Mouse (Mus musculus) cerebral cortex, adult 2 months (tissue): ENCODE data around the gene Zscan22.

Experiments
- WGBS: fragments of 180-500 bp; shearing (Covaris S2); methylation state at CpG from one replicate; pipeline ENCODE4 v1.1.7; 2018; 5-methylcytosine and 5-hydroxymethylcytosine counted together

Zscan22 gene

DNA sequence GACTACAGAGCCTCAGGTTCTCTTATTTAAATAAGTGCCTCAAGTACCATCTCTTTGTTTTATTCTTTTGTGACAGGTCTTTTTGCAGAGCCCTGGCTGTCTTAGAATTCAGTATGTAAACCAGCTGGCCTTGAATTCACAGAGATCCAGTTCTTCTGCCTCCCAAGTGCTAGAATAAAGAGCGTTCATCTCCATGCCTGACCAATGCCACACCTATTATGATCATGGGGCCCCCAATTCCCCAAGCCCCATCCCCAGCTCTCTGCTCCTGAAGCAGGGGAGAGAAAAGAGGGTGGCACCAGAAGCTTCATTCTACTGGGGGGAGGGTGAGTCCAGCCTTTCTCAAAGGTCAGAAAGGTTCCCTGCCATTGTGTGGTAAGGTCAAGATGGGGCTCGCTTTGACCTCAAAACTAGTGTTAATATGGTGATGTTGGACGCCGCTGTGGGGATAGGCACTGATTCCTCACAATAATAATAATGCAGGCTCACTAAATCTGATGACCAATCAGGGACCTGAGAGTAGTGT, 36.1 kb downstream of the Zscan22 start:
- WGBS: 82% methylated on average over 4 of the region's 4 CpGs

DNA sequence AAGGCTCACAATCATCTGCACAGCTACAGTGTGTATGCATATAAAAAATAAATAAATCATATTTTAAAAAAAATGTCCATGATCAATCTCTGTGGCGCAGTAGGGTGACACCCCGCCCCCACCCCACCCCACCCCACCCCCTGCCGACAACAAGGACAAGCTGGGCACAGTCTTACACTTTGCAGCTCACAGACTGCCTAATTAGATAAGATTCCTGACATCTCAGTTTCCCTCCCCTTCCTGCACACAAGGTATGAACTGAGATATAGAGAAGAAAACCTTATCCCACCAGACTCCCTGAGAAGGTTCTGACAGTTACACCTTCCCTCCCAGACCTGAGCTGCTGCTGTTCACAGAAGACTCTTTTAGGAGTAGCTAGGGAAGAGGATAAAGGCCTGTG, 37.2 kb downstream of the Zscan22 start:
- WGBS: 77% methylated on average over 3 of the region's 3 CpGs

DNA sequence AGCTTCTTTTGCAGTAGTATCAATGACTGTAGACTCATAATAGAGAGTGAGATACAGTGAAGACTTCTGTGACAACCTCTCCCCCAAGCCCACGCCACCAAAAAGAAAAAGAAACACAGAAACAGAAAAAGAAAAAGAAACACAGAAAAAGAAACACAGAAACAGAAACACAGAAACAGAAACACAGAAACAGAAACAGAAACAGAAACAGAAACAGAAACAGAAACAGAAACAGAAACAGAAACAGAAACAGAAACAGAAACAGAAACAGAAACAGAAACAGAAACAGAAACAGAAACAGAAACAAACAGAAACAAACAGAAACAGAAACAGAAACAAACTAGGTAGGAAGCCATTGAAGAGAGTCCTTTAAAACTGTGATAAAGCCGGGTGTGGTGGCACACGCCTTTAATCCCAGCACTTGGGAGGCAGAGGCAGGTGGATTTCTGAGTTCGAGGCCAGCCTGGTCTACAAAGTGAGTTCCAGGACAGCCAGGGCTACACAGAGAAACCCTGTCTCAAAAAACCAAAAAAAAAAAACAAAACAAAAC, 39.7 kb downstream of the Zscan22 start:
- 91% methylated on average over 4 of the region's 4 CpGs for WGBS

DNA sequence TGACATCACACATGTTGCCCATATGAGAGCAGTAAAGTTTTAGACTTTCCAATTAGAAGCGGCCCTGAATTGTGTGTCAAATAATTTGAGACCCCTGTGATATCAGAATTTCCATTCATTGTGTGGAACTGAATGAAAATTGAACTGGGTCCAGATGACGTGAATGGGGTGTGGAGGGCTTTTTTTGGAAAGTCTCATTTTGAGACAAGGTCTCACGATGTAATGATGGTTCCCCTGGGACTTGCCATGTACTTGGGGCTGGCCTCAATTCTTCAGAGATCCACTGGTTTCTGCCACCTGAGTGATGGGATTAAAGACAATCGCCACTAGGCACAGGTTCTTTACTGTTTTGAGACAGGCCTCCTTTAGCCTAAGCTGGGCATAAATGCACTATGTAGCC, 43.0 kb downstream of the Zscan22 start:
- 75% methylated on average over 4 of the region's 4 CpGs for WGBS

DNA sequence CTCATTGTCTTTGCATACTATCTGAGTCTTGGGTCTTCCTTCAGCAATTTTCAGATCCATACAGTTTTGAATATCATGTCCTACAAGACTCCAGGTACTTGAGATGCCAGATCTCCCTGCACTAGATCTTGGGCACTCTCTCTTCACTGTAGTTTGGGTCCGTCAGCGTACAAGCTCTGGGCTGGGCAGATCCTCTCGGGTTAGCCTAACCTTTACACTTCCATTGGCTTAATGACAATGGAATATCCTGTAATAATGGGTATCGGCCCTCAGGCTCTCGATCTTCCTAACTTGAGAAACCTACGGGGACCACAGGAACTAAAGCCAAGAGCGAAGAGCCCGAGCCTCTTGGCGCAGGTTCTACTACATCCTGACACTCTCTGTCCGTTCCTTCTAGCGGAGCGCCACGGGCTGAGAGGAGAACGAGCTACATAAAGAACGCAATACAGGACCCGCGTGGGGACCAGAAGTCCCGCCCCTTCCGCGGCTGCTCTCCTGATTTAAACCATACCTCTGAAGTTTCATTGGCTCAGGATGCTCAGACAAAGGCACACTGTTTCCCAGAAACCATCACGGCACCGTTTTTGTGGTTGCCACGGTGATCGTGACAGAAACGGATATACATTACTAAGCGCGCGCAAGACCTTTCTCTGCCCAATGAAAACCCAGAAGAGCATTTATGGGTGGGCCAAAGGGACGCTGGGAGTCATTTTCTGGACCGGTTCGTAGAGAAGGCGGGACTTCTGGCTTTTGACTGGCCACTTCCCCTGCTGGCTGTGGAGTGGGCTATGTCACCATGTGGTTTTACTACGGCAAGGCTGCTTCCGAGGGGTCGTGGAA, 51.6 kb downstream of the Zscan22 start:
- WGBS: 6% methylated on average over 35 of the region's 35 CpGs

DNA sequence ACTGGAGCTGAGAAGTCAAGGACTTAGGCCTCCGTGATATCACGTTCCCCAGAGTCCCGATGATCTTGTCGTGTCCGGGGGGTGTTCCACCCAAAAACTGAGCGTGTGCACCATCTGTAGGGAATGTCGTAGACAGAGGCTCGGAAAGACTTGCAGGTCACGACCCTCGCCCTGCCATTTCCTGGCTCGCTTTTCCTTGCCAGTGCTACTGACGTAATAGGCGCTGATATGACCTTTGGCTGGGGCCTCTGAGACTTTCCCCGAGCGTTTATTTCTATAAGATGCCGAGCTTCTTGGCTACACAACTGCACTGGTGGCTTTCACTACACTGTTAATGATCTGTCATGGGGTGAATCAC, 52.2 kb downstream of the Zscan22 start:
- WGBS: 8% methylated on average over 16 of the region's 16 CpGs

DNA sequence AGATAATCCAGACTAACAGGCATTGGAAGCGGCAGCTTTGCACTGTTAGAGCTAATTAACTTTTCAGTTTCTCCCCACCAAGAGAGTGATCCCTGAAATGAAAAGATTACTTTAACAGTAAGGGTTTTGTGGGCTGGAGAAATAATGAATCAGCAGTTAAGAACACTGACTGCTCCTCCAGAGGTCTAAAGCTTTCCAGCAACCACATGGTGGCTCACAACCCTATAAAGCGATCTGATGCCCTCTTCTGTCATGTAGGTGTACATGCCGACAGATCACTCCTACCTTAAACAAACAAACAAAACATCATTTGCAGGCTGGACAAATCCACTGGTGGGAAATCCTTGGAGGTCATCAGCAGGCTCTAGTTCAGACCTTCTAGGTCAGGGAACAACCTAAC, 57.3 kb downstream of the Zscan22 start:
- WGBS: 44% methylated on average over 3 of the region's 3 CpGs

DNA sequence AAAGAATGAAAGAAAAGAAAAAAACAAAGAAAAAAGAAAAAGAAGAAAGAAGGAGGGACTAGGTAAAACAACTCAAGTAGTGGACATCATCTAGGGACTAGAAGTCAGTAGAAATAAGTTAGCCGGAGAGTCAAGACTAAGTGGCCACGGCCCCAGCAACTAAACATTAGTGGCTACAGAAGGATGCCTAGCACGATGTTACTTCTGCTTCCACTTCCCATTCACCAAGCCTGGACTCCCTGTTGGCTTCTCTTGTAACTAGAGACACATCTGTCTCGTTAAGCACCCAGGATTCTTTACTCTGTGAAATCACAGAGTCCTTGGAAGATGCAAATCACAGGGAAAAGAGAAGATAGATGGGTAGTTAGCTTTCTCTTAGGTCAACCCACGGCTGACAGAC, 59.9 kb downstream of the Zscan22 start:
- WGBS: 63% methylated on average over 5 of the region's 5 CpGs
